13 mouse cellular contexts compared by ENCODE assay signal in the genomic region with DNA sequence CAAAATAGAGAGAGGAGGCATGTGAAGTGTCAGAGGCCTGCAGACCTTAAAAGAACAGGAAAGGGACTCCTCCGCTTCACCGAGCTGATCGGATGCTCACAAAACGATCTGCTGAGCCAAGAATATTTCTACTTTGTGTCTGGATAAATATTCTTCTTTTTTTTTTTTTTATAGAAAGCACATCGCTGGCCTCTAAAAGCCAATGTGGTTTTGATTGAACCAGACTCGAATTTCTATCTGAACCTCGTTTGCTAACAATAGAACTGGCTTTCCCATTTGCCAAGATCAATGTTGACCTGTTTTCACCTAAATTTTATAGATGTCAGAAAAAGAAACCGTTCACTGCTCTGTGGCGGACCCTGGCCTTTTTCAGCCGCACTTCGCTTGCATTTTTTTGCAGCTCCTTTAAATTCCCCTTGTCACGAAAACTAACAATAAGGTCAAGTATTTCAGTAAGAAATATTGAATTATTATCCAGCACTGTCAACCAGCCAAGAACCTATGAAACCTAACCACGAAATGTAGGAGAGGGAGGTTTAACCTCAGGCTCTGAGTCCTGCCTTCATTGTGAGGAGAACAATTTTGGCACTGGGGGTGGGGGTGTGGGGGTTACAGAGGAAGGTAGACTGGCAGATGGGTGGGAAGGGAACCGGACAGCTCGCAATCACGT.
"Had no signal": no experiment of that assay in that cellular context is flagged by ENCODE, and none has a peak within 500 bp of the region (broad histone marks: within the 10 kb centered on the region; RNA-seq: fewer than 3 reads in every experiment).

No protein-coding gene starts in this region.

- H3K9ac ChIP-seq: liver, embryonic 12.5 days; lung, embryonic 14.5 days had no signal

- H3K4me2 ChIP-seq: liver, embryonic 12.5 days; lung, embryonic 14.5 days had no signal

- H3K27me3 ChIP-seq: liver, embryonic 12.5 days had no signal

- H3K4me3 ChIP-seq: layer of hippocampus, adult 2 months; left cerebral cortex, adult 2 months; liver, embryonic 12.5 days; midbrain, embryonic 10.5 days had no signal

- H3K27ac ChIP-seq: layer of hippocampus, adult 2 months; left cerebral cortex, adult 2 months; liver, embryonic 12.5 days; midbrain, embryonic 10.5 days had no signal

- DNase-seq: kidney, adult 8-10 months; kidney, postnatal 4 days; lung, embryonic 14.5 days; lung, postnatal 10 days; lung, postnatal 4 days; midbrain, embryonic 14.5 days; right cerebral cortex, postnatal 25 days; thymus, postnatal 36 days had no signal

- H3K36me3 ChIP-seq: liver, embryonic 12.5 days; midbrain, embryonic 10.5 days had no signal

- ATAC-seq: intestine, postnatal 0 days; liver, embryonic 12.5 days had no signal

- H3K4me1 ChIP-seq: liver, embryonic 12.5 days had no signal

- H3K9me3 ChIP-seq: liver, embryonic 12.5 days; midbrain, embryonic 10.5 days had no signal
